Mouse (Mus musculus) ovary, adult 18-20 months (tissue): ENCODE measurements around the gene Hist1h2bh.
A peak's percentile ranks its signal among the peaks of the same experiment; 100 is the strongest.
"Not testable (repeated sequence)": the region's sequence is repeated elsewhere in the genome, so short reads cannot be mapped to it uniquely, and the experiment has no call there.

Experiments used
- DNase-seq: peaks from one replicate; pipeline ENCODE4 v3.0.0; 2022; ENCODE audit warnings: low spot score, mixed read lengths

Gene Hist1h2bh

GRCm38 (mm10) chr13:23573898-23574524 is 30.8 kb upstream of the Hist1h2bh start, which contains the start of the genes Hist1h2bf and Hist1h2ad:
Gene Hist1h2bf, minus strand, starts transcription at chr13:23574196.
Gene Hist1h2ad, plus strand, starts transcription at chr13:23574381.
- DNase-seq = peak; percentile 85

- DNase-seq = not testable (repeated sequence)
These were observed 30.1 kb upstream of the Hist1h2bh start for GRCm38 (mm10) chr13:23573034-23573897.

- no peak for DNase-seq
These were observed 29.2 kb upstream of the Hist1h2bh start for GRCm38 (mm10) chr13:23572218-23573033.

- not testable (repeated sequence) for DNase-seq
These were observed 28.5 kb upstream of the Hist1h2bh start for GRCm38 (mm10) chr13:23571504-23572217.

GRCm38 (mm10) chr13:23571022-23571503 is 27.9 kb upstream of the Hist1h2bh start, which contains the start of the genes Hist1h2ae and Hist1h2bg:
Gene Hist1h2ae, minus strand, starts transcription at chr13:23571220.
Gene Hist1h2bg, plus strand, starts transcription at chr13:23571396.
- peak; percentile 66 for DNase-seq

- DNase-seq = not testable (repeated sequence)
These were observed 27.2 kb upstream of the Hist1h2bh start for GRCm38 (mm10) chr13:23570261-23571021.

GRCm38 (mm10) chr13:23564482-23564881 is 21.3 kb upstream of the Hist1h2bh start:
- no peak for DNase-seq

GRCm38 (mm10) chr13:23562699-23563462 is 19.7 kb upstream of the Hist1h2bh start:
- DNase-seq = no peak

- peak; percentile 90 for DNase-seq
These were observed 18.9 kb upstream of the Hist1h2bh start, which contains the start of gene Hist1h3e for GRCm38 (mm10) chr13:23561883-23562659. Gene Hist1h3e, minus strand, starts transcription at chr13:23562369.

- DNase-seq = not testable (repeated sequence)
These were observed 18.3 kb upstream of the Hist1h2bh start for GRCm38 (mm10) chr13:23561531-23561882.

- not testable (repeated sequence) for DNase-seq
These were observed 17.5 kb upstream of the Hist1h2bh start for GRCm38 (mm10) chr13:23560699-23561098.

- DNase-seq = no peak
These were observed 13.7 kb upstream of the Hist1h2bh start for GRCm38 (mm10) chr13:23556906-23557305.

GRCm38 (mm10) chr13:23555839-23556416 is 12.7 kb upstream of the Hist1h2bh start:
- peak; percentile 56 for DNase-seq

GRCm38 (mm10) chr13:23554925-23555838 is 12.0 kb upstream of the Hist1h2bh start:
- DNase-seq = peak; percentile 72

- no peak for DNase-seq
These were observed 11.2 kb upstream of the Hist1h2bh start for GRCm38 (mm10) chr13:23554393-23554792.

- DNase-seq = no peak
These were observed 9.8 kb upstream of the Hist1h2bh start, which contains the start of gene Hist1h1d for GRCm38 (mm10) chr13:23552962-23553361. Gene Hist1h1d, plus strand, starts transcription at chr13:23553262.
